Mouse (Mus musculus) CD4-positive helper T cell, adult 2 months (primary cell): ENCODE data around the gene Mapkapk5.

ENCODE experiments used
- DNase-seq: peaks from one replicate; pipeline ENCODE4 v3.0.0-alpha.2; 2012; ENCODE audit warnings: low read depth, missing footprints, low spot score

The Mapkapk5 gene

DNA sequence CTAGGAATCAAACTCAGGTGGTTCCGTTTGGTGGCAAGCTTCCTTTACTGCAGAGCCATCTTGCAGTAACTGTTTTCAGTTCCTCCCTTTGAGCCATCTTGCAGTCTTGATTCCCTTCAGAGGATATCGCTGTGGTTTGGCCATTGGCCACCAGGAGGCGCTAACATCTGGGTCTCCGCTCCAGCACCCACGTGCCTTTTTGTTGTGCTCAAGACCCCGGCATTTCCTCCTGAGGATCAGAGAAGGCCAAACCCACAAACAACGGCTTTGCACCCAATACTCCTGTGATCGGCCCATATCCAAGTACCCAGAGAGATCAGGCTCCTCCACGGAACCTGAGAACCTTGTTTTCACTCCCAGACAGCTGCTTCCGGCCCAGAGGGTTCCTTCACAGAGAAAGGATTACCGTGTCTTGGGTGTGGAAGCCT lies 18.8 kb upstream of the Mapkapk5 start:
- peak; percentile 86 for DNase-seq

DNA sequence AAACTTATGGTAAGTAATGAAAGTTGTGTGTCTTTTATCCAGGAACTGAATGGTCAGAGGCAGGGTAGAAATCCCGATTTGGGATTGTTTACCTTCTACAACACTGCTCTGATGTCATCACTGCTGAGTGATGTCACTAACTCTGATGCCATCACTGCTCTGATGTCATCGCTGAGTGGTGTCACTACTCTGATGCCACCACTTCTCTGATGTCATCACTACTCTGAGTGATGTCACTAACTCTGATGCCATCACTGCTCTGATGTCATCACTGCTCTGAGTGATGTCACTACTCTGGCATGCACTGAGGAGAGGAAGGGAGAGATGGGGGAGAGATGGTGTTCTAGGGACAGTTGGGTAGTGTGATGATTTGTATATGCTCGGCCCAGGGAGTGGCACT lies 16.7 kb upstream of the Mapkapk5 start:
- DNase-seq = no peak

DNA sequence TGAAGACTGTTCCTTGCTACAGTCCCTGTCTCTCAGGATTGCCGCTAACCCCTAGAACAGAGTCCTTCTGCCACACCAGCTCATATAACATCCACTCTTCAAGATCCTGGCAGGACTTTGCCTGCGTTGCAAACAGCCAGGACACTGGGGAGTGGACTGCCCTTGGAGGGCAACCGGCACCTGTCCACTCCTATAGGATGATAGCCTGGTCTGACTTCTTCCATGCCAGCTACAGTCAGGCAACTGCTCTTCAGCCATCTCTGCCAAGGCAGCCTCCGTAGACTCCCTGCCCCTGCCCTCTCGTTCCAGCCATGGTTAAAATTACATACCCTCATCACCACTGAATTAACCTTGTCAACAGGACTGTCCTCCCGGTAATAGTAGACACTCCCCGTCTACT lies 3.5 kb upstream of the Mapkapk5 start:
- DNase-seq = no peak

DNA sequence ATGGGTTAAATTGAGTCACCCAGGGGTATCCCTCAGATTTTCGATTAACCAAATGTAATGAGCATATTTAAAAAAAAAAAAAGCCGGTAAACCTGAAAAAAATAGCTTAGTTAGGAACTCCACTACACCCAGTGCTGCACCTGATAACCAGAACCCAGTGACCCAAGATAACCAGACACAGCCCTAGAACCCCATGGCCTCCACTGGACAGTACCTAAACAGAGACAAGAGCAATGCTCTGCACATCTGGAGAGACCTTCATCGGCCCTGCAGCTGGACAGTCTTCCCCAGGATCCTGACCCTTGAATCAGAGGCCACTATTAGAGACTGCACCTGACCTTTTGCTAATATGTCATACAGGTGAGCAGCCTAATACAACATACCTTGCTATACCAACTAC lies 1.4 kb upstream of the Mapkapk5 start:
- no peak for DNase-seq

DNA sequence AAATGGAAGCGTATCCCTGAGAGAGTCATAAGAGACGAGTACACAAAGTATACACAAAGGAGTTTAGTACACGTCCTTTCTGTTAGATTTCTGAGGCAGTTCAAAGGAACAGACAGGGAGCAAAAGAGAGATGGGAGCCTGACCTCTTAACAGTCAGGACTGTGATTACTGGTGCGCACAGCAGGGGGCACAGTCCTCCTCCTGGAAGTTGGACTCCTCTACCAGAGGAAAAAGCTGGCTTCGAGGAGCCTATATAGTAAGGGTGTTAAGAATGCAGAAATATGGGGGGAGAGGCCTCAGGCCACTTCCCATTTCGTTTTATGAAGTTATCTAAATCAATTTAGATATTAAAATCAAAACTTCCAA lies 808 bp upstream of the Mapkapk5 start:
- DNase-seq = peak; percentile 63

DNA sequence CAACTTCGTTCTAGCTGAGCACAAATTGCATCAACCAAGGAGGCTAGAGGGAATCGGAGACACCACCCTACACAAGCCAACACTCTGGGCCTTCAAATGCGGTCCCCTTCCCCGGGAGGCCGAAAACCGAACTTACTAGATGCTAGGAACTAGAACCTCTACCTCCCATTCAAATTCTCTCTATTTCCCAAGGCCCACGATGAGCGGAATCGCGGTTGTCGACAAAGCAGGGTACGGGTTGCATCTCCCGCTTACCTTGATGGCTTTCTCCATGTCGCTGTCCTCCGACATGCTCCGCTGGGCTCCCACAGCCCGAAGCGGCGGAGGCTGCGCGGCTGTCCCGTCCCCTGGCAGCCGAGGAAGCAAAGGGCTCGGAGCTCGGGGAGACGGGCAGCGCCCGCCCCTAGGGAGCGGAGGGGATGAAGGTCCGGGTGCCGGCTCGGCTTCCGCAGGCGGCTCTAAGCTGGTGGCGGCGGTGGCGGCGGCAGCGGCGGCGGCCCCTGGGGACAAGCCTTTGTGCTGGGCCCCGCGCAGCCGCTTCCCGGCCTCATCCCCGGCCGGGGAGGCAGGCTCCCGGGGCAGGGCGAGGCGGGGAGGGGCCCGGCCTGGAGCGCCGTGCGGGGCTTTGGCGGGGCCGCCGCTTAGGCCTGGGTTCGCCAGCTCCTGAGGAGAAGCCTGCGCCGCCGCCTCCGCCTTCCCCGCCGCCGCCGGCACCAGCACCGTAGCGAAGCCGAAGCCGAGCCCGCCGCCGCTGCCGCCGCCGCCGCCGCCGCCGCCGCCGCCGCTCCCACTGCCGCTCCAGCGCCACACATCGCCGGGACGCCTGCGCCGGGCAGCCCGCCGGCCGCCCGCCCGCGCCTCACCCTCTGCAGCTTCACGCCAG lies 554 bp downstream of the Mapkapk5 start, which contains the start of the genes Adam1a and Gm42878:
Gene Adam1a (minus strand): TSS at position 573 of the 883 bp plus-strand sequence.
Gene Gm42878 (minus strand): TSS at position 573 of the 883 bp plus-strand sequence.
- DNase-seq = peak; percentile 65

DNA sequence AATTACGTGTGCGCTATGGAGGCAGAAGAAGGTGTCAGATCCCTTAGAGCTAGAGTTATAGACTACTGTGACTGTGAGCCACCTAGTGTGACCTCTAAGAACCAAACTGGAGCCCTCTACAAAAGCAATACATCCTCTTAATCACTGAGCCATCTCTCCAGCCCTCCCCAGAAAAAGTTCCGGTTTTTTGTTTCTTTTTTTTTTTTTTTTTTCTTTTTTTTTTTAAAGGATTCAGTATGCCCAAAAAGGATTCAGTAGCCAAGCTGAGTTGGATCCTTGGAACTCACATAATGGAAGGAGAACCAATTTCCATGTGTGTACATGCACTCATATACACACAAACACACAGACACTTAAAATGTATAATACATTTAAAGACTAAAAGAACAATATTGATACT lies 2.3 kb downstream of the Mapkapk5 start:
- DNase-seq = no peak

DNA sequence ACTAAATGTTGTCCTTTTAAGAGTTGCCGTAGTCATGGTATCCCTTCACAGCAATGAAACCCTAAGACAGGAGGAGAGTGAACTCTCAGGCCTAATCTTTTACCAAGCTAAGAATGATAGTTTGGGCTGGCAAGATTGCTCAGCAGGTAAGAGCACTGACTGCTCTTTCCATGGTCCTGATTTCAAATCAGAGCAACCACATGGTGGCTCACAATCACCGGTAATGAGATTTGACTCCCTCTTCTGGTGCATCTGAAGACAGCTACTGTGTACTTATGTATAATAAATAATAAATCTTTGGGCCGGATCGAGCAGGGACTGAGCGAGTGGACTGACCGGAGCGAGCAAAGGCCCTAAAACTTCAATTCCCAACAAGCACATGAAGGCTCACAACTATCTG lies 4.5 kb downstream of the Mapkapk5 start:
- peak; percentile 14 for DNase-seq

DNA sequence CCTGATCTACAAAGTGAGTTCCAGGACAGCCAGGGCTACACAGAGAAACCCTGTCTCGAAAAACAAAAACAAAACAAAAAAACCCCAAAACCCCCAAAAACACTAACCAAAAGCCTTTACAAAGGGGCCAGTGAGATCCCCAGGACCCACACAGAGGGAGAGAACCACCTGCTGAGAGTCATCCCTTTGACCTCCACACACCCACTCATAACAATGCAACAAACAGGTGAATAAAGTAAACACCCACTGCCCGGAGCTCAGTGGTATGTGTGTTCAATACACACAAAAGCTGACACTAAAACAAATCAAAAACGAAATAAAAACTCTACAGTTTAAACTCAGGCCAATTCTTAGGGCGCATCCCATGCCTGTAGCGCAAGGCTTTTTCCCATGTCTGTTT lies 5.6 kb downstream of the Mapkapk5 start:
- no peak for DNase-seq

DNA sequence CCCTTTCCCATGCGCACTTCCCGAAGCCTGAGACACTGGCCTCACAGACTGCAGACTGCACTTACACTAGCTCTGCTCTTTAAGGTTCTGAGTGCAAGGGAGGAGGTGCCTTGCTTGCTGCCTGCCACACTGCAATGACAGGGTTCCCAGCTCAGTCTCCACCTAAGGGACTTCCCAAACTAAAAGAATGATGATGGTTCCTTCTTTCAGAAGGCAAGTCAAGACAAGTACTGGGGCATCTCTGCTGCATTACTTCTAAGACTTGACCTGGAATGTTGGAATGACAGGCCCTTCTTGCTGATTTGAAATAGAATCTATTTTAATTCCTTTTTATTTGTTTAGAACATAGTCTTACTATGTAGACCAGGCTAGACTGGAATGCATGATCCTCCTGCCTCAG lies 8.1 kb downstream of the Mapkapk5 start:
- DNase-seq = no peak

DNA sequence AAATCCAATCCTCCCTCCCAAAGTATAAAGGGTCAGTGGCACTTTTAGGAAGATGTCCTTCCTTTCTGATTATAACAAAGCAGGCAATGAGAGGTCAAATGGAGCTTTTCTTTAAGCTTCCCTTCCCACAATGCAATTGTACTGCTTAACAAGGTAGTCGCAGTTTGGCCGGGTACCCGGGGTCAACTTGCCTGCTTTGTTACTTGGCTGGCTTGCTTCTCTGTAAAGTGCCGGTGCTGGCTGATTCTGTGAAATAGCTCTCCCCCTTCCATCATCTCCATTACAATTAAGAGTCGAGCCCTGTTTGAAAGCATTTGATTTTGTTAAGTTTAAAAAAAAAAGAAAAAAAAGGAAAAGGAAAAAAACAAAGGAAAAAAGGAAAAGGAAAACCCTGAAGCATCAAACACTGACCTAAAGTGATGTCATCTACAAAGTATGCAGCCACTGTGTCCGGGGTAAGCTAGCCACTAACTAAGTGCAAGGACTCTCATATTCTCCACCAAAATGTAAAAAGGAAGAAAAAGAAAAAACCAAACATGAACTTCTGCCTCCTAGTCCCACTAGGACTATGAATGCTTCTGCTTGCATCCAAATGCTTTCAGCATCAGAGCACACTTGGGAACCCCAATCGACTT lies 8.7 kb downstream of the Mapkapk5 start:
- DNase-seq = no peak

DNA sequence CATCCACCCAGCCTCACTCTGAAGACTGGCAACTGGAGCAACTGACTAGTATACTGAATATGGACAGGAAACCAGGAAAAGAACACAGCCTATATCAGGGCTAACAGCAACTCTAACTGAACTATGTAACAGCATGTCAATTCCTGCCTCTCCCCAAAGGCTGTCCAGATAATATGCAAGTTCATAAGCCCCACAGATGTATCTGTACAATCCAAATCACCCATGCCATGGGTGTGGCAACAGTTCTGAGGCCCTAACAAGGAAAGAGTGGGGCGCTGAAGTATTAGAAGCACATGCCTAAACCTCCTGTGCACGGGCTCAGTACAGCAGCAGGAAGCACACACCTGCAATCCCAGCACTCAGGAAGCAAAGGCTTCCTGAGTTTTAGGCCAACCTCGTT lies 10.6 kb downstream of the Mapkapk5 start:
- DNase-seq = no peak

DNA sequence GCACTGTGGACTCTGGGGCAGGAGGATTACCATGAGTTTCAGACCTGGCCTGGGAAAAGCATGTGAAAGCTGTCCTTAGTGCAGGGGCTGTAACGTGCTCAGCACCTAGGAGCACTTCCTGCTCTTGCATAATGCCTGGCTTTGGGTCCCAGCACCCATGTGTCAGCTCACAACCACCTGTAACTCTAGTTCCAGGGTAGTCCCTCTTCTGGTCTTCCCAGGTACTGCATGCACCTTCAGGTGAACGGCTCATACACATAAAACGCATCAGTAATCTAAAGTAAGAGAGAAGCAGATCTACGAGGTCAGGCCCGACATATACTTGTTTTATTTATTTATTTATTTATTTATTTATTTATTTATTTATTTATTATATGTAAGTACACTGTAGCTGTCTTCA lies 11.2 kb downstream of the Mapkapk5 start:
- DNase-seq = peak; percentile 37

DNA sequence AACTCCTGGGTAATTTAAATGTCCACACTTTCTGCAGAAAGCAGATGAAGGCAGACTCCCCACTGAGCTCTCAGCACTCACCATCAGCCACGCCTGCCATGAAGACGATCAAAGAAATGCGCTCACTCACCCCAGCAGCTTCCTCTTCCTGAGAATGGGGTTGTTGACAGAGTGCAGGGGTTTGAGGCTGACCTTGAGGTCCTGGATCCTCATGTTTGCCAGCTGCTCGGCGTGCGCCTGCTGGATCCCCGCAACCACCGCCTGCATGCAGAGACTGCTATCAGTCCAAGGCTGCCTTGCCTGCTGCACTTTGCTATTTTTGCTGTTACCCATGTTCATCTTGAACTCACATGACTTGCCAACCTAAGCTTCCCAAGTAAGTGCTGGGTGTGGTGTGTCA lies 18.7 kb downstream of the Mapkapk5 start:
- DNase-seq = no peak

DNA sequence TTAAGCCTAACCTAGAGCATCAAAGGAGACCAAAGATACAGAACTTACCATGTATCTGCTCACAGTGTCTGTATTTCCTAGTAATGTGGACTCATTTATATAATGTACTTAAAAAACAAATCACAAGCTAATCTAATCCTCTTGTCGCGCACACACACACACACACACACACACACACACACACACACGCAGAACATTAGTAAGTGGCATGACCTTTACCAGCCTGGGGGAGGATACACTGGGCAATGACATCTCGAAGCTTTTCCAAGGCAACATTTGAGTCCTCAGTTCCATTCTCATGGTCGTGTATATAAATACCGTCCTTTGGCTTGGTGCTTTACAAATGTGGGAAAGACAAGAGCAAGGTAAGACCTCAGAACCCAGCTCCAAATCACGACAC lies 19.2 kb downstream of the Mapkapk5 start:
- DNase-seq = no peak

DNA sequence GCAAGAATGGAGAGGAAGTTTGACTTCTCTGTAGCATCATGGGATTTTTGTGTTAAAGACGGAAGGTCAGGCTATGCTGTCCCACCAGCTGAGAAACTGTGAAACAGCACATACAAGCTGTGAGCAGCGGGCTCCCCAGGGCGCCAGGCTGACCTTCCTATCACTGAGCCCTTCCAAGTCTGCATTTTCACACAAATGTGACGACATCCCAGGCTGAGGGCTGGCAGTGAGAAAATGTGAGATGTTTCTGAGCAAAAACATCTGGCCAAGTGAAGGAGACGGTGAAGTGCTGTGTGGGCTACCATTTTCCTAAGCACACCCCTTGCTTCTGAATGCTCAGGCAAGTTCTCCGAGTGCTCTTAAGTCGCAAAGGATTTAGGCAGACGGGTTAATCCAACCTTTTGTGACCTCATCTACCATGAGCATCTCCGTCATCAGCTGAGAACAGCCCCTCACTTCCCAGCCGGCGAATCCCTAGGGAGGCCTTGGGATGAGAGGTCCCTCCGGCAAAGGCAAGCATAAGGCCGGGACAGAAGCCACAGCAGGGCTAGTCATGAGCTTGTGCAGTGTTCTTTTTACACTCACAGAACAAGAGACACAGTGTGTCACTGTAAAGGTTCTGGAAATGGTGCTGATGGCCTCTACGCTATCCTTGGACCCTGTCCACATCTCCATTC lies 19.8 kb downstream of the Mapkapk5 start:
- no peak for DNase-seq

DNA sequence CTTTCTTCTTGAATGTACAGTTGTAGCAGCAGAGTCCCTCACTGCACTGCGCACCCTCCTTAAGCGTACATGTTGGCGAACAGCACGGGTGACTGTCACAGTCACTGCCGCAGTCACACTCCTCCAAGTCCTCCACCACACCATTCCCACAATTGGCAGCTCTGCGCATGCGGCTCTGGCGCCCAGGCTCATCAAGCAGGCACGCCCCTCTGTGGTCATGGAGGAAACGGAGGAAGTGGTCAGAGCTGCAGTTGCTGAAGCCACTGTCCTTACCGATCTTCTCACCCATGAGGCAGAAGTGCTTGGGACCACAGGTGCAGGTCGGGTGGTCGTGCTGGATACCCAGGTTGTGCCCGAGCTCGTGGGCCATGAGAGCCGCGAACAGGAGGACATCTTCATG lies 25.9 kb downstream of the Mapkapk5 start:
- DNase-seq = peak; percentile 28

DNA sequence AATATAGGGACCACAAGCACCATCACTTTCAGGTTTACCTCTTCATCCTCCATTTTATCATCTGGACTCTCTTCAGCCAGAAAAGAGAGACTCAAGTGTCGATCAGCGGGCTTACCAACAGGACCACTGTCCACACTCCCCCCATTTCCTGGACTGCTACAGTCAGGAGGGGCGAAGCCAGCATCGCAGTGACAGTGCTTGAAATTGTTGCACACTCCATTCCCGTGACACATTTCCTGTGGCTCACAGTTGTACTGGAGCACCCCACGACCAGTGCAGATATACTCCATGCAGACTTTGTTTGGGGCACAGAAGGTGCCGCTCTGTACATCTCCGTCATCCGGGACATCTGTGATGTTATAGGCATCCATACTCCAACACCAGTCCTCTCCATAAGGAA lies 26.7 kb downstream of the Mapkapk5 start:
- no peak for DNase-seq

DNA sequence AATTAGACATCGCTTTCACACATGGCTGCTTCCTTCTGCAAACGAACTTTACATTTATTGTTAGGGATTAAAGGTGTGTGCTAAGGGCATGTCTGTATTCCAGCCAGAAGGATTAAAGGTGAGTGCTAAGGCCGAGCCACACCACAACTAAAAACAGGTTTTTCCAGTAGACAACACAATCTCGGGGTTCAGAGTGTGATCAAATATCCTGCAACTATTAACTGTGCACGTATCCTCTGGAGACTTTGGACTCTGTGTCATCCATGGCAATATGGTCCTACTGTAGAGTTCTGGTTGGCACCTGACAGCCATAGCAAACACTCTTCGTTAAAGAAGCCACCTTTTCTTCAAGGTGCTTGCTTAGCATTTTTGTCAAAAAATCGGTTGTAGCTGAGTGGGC lies 35.7 kb downstream of the Mapkapk5 start:
- no peak for DNase-seq

DNA sequence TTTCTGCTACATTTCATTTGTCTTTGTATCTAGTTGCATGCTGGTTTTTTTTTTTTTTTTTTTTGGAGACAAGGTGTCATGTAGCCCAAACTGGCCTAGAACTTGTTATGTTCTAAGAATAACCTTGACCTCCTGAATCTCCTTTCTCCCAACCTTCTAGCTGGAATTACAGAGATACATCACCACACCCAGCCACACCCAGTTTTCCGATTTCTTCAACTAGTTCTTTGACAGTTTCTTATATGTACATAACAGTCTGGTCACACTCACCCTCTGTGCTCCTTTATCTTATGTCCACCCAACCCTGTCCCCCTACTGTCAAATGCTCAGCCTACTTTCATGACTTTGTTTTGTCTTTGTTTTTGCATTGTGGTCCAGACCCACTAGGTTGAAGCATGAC lies 38.9 kb downstream of the Mapkapk5 start:
- no peak for DNase-seq

DNA sequence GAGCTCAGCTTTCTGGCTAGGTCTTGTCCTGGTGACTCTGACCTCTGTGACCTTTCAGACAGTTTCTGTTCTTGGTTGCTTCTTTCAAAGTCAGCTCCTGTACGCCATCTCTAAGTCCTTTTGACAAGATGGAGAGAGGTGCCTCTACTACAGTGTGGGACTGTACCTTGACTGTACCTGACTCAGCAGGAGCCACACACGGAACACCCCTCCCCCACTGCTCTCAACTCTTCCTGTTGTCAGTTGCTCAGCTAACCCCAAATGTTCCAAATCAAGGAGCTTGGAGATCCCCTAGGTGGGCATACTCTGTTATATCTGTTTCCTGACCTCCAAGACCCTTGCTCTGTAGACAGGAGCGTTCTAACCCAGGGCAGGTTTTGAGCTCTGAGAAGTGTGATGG lies 42.5 kb downstream of the Mapkapk5 start, which contains the start of gene Adam1b:
Gene Adam1b (minus strand): TSS at position 205 of the 400 bp plus-strand sequence.
- no peak for DNase-seq

DNA sequence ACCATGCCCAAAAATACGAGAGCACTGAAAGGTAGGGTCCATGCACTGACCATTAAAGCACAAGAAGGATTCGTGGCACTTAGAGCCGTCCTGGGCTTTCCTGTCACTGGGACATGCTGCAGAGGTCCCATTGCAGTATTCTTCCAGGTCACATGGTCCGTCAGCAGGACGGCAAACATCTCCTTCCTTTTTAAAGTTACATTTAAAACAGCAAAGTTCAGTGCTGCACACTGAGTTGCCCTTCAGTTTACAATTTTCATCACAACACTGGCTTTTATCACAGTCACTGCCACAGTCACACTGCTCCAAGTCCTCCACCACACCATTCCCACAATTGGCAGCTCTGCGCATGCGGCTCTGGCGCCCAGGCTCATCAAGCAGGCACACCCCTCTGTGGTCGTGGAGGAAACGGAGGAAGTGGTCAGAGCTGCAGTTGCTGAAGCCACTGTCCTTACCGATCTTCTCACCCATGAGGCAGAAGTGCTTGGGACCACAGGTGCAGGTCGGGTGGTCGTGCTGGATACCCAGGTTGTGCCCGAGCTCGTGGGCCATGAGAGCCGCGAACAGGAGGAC lies 44.2 kb downstream of the Mapkapk5 start:
- DNase-seq = peak; percentile 16
